Mouse (Mus musculus) ES-Bruce4 (cell line): ENCODE measurements around the gene Sbf2.

Experiments used
- CTCF ChIP-seq: IDR thresholded peaks from one replicate; pipeline ENCODE4 v1.8.1; 2011; ENCODE audit warnings: low read depth, low read length
- EP300 ChIP-seq: IDR thresholded peaks from 2 replicates; pipeline ENCODE4 v1.6.1; 2011; ENCODE audit warnings: low read depth, low read length; ENCODE audit not compliant: insufficient read depth

GRCm38 (mm10) chr7:110648455-110649085, 33.8 kb upstream of the Sbf2 start:
- TF ChIP-seq EP300 (no peak), CTCF (no peak)
